Mouse (Mus musculus): ENCODE data around the gene Inpp5a. TPM values are rescaled to one million over a fixed set of nuclear protein-coding genes. Genes with fewer than 3 reads are reported as not detected.

The Inpp5a gene
- polyA plus RNA-seq, 1 experiment from 2014 or later = 53.4 TPM

GRCm38 (mm10) chr7:139622568-139622967 is 233.7 kb downstream of the Inpp5a start:
- Histone ChIP-seq H3K9ac (no peak overlapping the region), H3K4me1 (replicated peaks) (no peaks in the 10 kb centered on the region), H3K9me3 (replicated peaks) (no peaks in the 10 kb centered on the region), H3K27ac (no peak overlapping the region), H3K4me3 (no peak overlapping the region), H3K27me3 (peaks cover 14% of the 10 kb centered on the region; the same call in 1 of the 2 replicates), H3K4me2 (no peak overlapping the region), H3K36me3 (no peaks in the 10 kb centered on the region)
- WGBS = 73% methylated on average over 13 of the region's 13 CpGs
- no peak for ATAC-seq (replicated peaks; ENCODE audit: insufficient number of reproducible peaks, insufficient read depth, low FRiP score, low read depth)

GRCm38 (mm10) chr7:139625156-139625555 is 236.2 kb downstream of the Inpp5a start:
- H3K9me3 ChIP-seq (replicated peaks) = no peaks in the 10 kb centered on the region
- no peak overlapping the region for H3K27ac ChIP-seq
- H3K4me3 ChIP-seq = no peak overlapping the region
- H3K27me3 ChIP-seq = peaks cover 6% of the 10 kb centered on the region; the same call in 1 of the 2 replicates
- WGBS = 76% methylated on average over 9 of the region's 9 CpGs
- no peaks in the 10 kb centered on the region for H3K4me1 ChIP-seq (replicated peaks)
- H3K4me2 ChIP-seq = no peak overlapping the region
- H3K36me3 ChIP-seq = no peaks in the 10 kb centered on the region
- H3K9ac ChIP-seq = no peak overlapping the region
- no peak for ATAC-seq (replicated peaks; ENCODE audit: insufficient number of reproducible peaks, insufficient read depth, low FRiP score, low read depth)

Other genes with a start within 250 kb of the Inpp5a start
- 3.0 and 3.5 TPM in 2 replicates for gene Lrrc27, start 176.1 kb upstream of the Inpp5a start, polyA plus RNA-seq (2015; fragmentation: Nextera tagmentation; extraction: Ambion mirVana)
- gene Stk32c, start 175.8 kb upstream of the Inpp5a start, polyA plus RNA-seq (2015; fragmentation: Nextera tagmentation; extraction: Ambion mirVana) = 0.08 and 0.10 TPM in 2 replicates
- gene Pwwp2b, start 140.6 kb upstream of the Inpp5a start, polyA plus RNA-seq (2015; fragmentation: Nextera tagmentation; extraction: Ambion mirVana) = 7.0 and 8.5 TPM in 2 replicates
- gene Nkx6-2, start 193.7 kb downstream of the Inpp5a start, polyA plus RNA-seq (2015; fragmentation: Nextera tagmentation; extraction: Ambion mirVana) = 0.16 and 0.48 TPM in 2 replicates

Measured in heart, embryonic 15.5 days (tissue).